8 mouse cellular contexts compared by ENCODE assay signal in the genomic region with DNA sequence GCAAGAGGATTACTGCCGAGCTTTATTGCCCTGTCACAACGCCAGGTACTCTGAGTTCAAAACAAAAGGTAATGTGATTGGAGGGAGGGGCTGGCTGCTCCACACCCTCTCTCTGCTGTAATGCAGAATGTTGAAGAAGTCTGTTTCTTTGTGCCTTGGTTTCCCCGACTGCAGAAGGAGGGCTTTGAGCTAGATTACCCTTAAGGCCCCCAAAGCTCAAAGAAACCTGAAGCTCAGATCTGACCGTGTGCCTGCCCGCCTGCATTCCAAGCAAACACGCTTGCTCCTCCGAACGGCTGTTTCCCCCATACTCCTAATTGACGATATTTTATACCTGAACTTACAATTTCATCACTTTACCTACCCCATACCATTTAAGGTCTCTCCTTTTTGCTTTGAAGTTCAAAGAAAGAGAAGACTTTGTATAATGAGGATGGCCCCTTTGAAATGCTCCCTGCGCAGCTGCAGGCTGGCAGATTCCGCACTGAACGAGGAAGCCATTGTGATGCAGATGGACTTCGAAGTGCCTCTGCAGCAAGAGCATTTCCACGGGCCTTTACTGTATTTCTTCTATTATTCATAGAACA.
A peak's percentile ranks its signal among the peaks of the same experiment; 100 is the strongest.
DNase-seq lines count a peak whose midpoint lies in the region; ATAC-seq lines count a peak whose summit lies in the region.

No protein-coding gene starts in this region.

- no peak overlapping the region for H3K27ac ChIP-seq in embryonic facial prominence, embryonic 12.5 days
- H3K27ac ChIP-seq in intestine, embryonic 14.5 days (ENCODE audit: low read depth) = no peak overlapping the region

- 0 out of 2 replicates have a peak, but pooled peaks cover 4% of the 10 kb centered on the region for H3K27me3 ChIP-seq in embryonic facial prominence, embryonic 12.5 days
- no peaks in the 10 kb centered on the region for H3K27me3 ChIP-seq in intestine, embryonic 14.5 days (replicated peaks; ENCODE audit: control insufficient read depth, insufficient read depth, low read length)

- no peaks in the 10 kb centered on the region for H3K36me3 ChIP-seq in embryonic facial prominence, embryonic 12.5 days
- no peaks in the 10 kb centered on the region for H3K36me3 ChIP-seq in intestine, embryonic 14.5 days (ENCODE audit: control insufficient read depth, insufficient read depth, low read length)

- no peaks in the 10 kb centered on the region for H3K4me1 ChIP-seq in embryonic facial prominence, embryonic 12.5 days
- H3K4me1 ChIP-seq in intestine, embryonic 14.5 days (replicated peaks; ENCODE audit: control insufficient read depth, insufficient read depth, low read length) = peaks cover 7% of the 10 kb centered on the region

- peak; percentile 4 to 6 for DNase-seq in kidney, postnatal 4 days
- no peak for DNase-seq in kidney, adult 9 months
- DNase-seq in intestine, embryonic 14.5 days (ENCODE audit: low spot score) = peak; percentile 61
- DNase-seq in retina, embryonic 14.5 days (ENCODE audit: low spot score) = peak; percentile 53
- no peak for DNase-seq in adrenal gland, postnatal 4 days (ENCODE audit: low spot score in 2 of 2)
- no peak for DNase-seq in kidney, postnatal 25 days

- H3K9me3 ChIP-seq in embryonic facial prominence, embryonic 12.5 days = no peaks in the 10 kb centered on the region
- no peaks in the 10 kb centered on the region for H3K9me3 ChIP-seq in intestine, embryonic 14.5 days (ENCODE audit: control insufficient read depth, low read length)

- H3K4me2 ChIP-seq in embryonic facial prominence, embryonic 12.5 days (replicated peaks) = peak overlapping the region; percentile 49
- peak overlapping the region; percentile 59 for H3K4me2 ChIP-seq in intestine, embryonic 14.5 days (ENCODE audit: low read length)

- no peak for ATAC-seq in embryonic facial prominence, embryonic 12.5 days (ENCODE audit: insufficient number of reproducible peaks, insufficient read depth, low FRiP score, low TSS enrichment)
- ATAC-seq in intestine, embryonic 14.5 days (replicated peaks; ENCODE audit: low FRiP score, low TSS enrichment, low read depth) = no peak
- no peak for ATAC-seq in erythroblast, adult 5-6 weeks (replicated peaks; ENCODE audit: low FRiP score, poor library complexity, severe bottlenecking)

- H3K9ac ChIP-seq in embryonic facial prominence, embryonic 12.5 days = no peak overlapping the region
- H3K9ac ChIP-seq in intestine, embryonic 14.5 days (ENCODE audit: low read length) = peak overlapping the region; percentile 27; the same call in 1 of the 2 replicates

- H3K4me3 ChIP-seq in embryonic facial prominence, embryonic 12.5 days = peak overlapping the region; percentile 24
- H3K4me3 ChIP-seq in intestine, embryonic 14.5 days (ENCODE audit: low read depth, low read length) = peak overlapping the region; percentile 33

- 1% methylated on average over 14 of the region's 14 CpGs for WGBS in embryonic facial prominence, embryonic 12.5 days
- WGBS in intestine, embryonic 14.5 days = 4% methylated on average over 14 of the region's 14 CpGs

Comparison
In these comparisons a context has a peak if more than half of its experiments do, and no peak if none do; other contexts are left out.
1. DNase-seq: peak in kidney, postnatal 4 days (2 of 2), intestine, embryonic 14.5 days (single experiment) and retina, embryonic 14.5 days (single experiment); none in kidney, adult 9 months (single experiment), adrenal gland, postnatal 4 days (0 of 2) and kidney, postnatal 25 days (0 of 2).